Mouse (Mus musculus) stomach, embryonic 15.5 days (tissue): ENCODE data around the gene Wbp2. TPM values are rescaled to one million over a fixed set of nuclear protein-coding genes. Genes with fewer than 3 reads are reported as not detected.
"Not testable (repeated sequence)": the region's sequence is repeated elsewhere in the genome, so short reads cannot be mapped to it uniquely, and the experiment has no call there.

Experiments
- ATAC-seq: fragments of 200-750 bp; cut with Nextera tagmentation; 2 replicates; pipeline ENCODE4 v1.8.0; 2017; ENCODE audit warnings: low read depth, moderate number of reproducible peaks, moderate TSS enrichment; ENCODE audit not compliant: insufficient read depth, low FRiP score
- H3K27ac ChIP-seq: fragments of 300-500 bp; sonication (generic); 2 replicates; pipeline ENCODE4 v1.5.1; 2015; ENCODE audit warnings: mild to moderate bottlenecking, inconsistent platforms
- H3K27me3 ChIP-seq: fragments of 300-500 bp; sonication (generic); replicated peaks from 2 replicates; pipeline ENCODE4 v1.6.1; 2015; ENCODE audit warnings: inconsistent platforms
- H3K36me3 ChIP-seq: fragments of 300-500 bp; sonication (generic); 2 replicates; pipeline ENCODE4 v1.6.1; 2015; ENCODE audit warnings: inconsistent platforms
- H3K4me1 ChIP-seq: fragments of 300-500 bp; sonication (generic); 2 replicates; pipeline ENCODE4 v1.6.1; 2015; ENCODE audit warnings: inconsistent platforms
- H3K4me2 ChIP-seq: fragments of 300-500 bp; sonication (generic); 2 replicates; pipeline ENCODE4 v1.6.1; 2015; ENCODE audit warnings: mild to moderate bottlenecking, inconsistent platforms
- H3K4me3 ChIP-seq: fragments of 300-500 bp; sonication (generic); replicated peaks from 2 replicates; pipeline ENCODE4 v1.5.1; 2015; ENCODE audit warnings: inconsistent platforms
- H3K9ac ChIP-seq: fragments of 300-500 bp; sonication (generic); 2 replicates; pipeline ENCODE4 v1.6.1; 2015; ENCODE audit warnings: inconsistent platforms
- H3K9me3 ChIP-seq: fragments of 300-500 bp; sonication (generic); 2 replicates; pipeline ENCODE4 v1.6.1; 2016; ENCODE audit warnings: inconsistent platforms
- WGBS: fragments of 180-500 bp; shearing (Covaris S2); methylation state at CpG from one replicate; pipeline ENCODE4 v1.1.7; 2015; 5-methylcytosine and 5-hydroxymethylcytosine counted together
- polyA plus RNA-seq: library from polyadenylated mRNA; unstranded; fragments of >200 nt; fragmentation: Nextera tagmentation; extraction: Ambion mirVana; gene quantifications from 2 replicates; pipeline ENCODE4 v1.2.1, GENCODE M21; 2015

Wbp2 gene
- polyA plus RNA-seq, 1 experiment from 2014 or later: 70.4 TPM

GRCm38 (mm10) chr11:116127156-116127980 lies 40.6 kb upstream of the Wbp2 start, which contains the start of gene Trim47:
Trim47 (minus strand) TSS chr11:116127210.
- peak; percentile 51; the same call in 1 of the 2 replicates for ATAC-seq
- H3K4me2 ChIP-seq: peak within 1 kb of the TSS; percentile 42
- H3K27ac ChIP-seq: peak within 1 kb of the TSS; percentile 71
- peak within 1 kb of the TSS; percentile 20 for H3K4me3 ChIP-seq
- peaks cover 25% of the 10 kb centered on the region for H3K36me3 ChIP-seq
- peaks cover 33% of the 10 kb centered on the region for H3K4me1 ChIP-seq
- H3K27me3 ChIP-seq: no peaks in the 10 kb centered on the region
- H3K9me3 ChIP-seq: no peaks in the 10 kb centered on the region
- no peak within 1 kb of the TSS for H3K9ac ChIP-seq
- 28% methylated on average over 23 of the region's 23 CpGs for WGBS

GRCm38 (mm10) chr11:116126261-116126660 lies 39.5 kb upstream of the Wbp2 start:
- H3K27ac ChIP-seq: no peak overlapping the region
- peaks cover 29% of the 10 kb centered on the region for H3K4me1 ChIP-seq
- H3K9me3 ChIP-seq: no peaks in the 10 kb centered on the region
- H3K4me3 ChIP-seq: no peak overlapping the region
- no peak for ATAC-seq
- peaks cover 21% of the 10 kb centered on the region for H3K36me3 ChIP-seq
- H3K27me3 ChIP-seq: no peaks in the 10 kb centered on the region
- 91% methylated on average over 15 of the region's 15 CpGs for WGBS
- no peak overlapping the region for H3K4me2 ChIP-seq
- H3K9ac ChIP-seq: no peak overlapping the region

GRCm38 (mm10) chr11:116121731-116122245 lies 35.0 kb upstream of the Wbp2 start:
- 95% methylated on average over 8 of the region's 8 CpGs for WGBS
- not testable (repeated sequence) for H3K9me3 ChIP-seq, H3K27ac ChIP-seq, ATAC-seq, H3K9ac ChIP-seq, H3K4me3 ChIP-seq, H3K4me2 ChIP-seq, H3K27me3 ChIP-seq, H3K4me1 ChIP-seq
- H3K36me3 ChIP-seq: peaks cover 21% of the 10 kb centered on the region

- no peak overlapping the region for H3K9ac ChIP-seq
- no peak for ATAC-seq
- no peak overlapping the region for H3K4me2 ChIP-seq
- no peaks in the 10 kb centered on the region for H3K9me3 ChIP-seq
- H3K4me1 ChIP-seq: no peaks in the 10 kb centered on the region
- H3K27ac ChIP-seq: no peak overlapping the region
- H3K27me3 ChIP-seq: no peaks in the 10 kb centered on the region
- H3K36me3 ChIP-seq: peaks cover 3% of the 10 kb centered on the region; the same call in 1 of the 2 replicates
- H3K4me3 ChIP-seq: no peak overlapping the region
Observed at GRCm38 (mm10) chr11:116117819-116118218, 31.0 kb upstream of the Wbp2 start.

- no peak overlapping the region for H3K9ac ChIP-seq
- H3K36me3 ChIP-seq: no peaks in the 10 kb centered on the region
- no peak for ATAC-seq
- H3K9me3 ChIP-seq: no peaks in the 10 kb centered on the region
- no peaks in the 10 kb centered on the region for H3K27me3 ChIP-seq
- 72% methylated on average over 12 of the region's 12 CpGs for WGBS
- H3K4me2 ChIP-seq: no peak overlapping the region
- no peaks in the 10 kb centered on the region for H3K4me1 ChIP-seq
- no peak overlapping the region for H3K27ac ChIP-seq
- no peak overlapping the region for H3K4me3 ChIP-seq
Observed at GRCm38 (mm10) chr11:116117241-116117640, 30.4 kb upstream of the Wbp2 start.

GRCm38 (mm10) chr11:116111611-116112203 lies 24.9 kb upstream of the Wbp2 start:
- H3K4me3 ChIP-seq: no peak overlapping the region
- no peaks in the 10 kb centered on the region for H3K36me3 ChIP-seq
- H3K9ac ChIP-seq: no peak overlapping the region
- peaks cover 28% of the 10 kb centered on the region for H3K27me3 ChIP-seq
- WGBS: 86% methylated on average over 19 of the region's 19 CpGs
- H3K27ac ChIP-seq: no peak overlapping the region
- H3K9me3 ChIP-seq: no peaks in the 10 kb centered on the region
- no peak overlapping the region for H3K4me2 ChIP-seq
- peaks cover 37% of the 10 kb centered on the region for H3K4me1 ChIP-seq
- ATAC-seq: no peak

GRCm38 (mm10) chr11:116111067-116111466 lies 24.3 kb upstream of the Wbp2 start:
- Histone ChIP-seq H3K9ac (no peak overlapping the region), H3K4me1 (peaks cover 43% of the 10 kb centered on the region), H3K9me3 (no peaks in the 10 kb centered on the region), H3K4me3 (no peak overlapping the region), H3K27me3 (peaks cover 28% of the 10 kb centered on the region), H3K4me2 (no peak overlapping the region), H3K27ac (no peak overlapping the region), H3K36me3 (no peaks in the 10 kb centered on the region)
- WGBS: 82% methylated on average over 4 of the region's 4 CpGs
- ATAC-seq: no peak

- H3K4me3 ChIP-seq: peak overlapping the region; percentile 57
- no peak for ATAC-seq
- peak overlapping the region; percentile 40; the same call in 1 of the 2 replicates for H3K9ac ChIP-seq
- H3K27me3 ChIP-seq: peaks cover 28% of the 10 kb centered on the region
- WGBS: 19% methylated on average over 10 of the region's 10 CpGs
- no peaks in the 10 kb centered on the region for H3K9me3 ChIP-seq
- H3K4me1 ChIP-seq: peaks cover 48% of the 10 kb centered on the region
- peak overlapping the region; percentile 8; the same call in 1 of the 2 replicates for H3K27ac ChIP-seq
- H3K4me2 ChIP-seq: peak overlapping the region; percentile 91
- no peaks in the 10 kb centered on the region; the same call in 1 of the 2 replicates for H3K36me3 ChIP-seq
Observed at GRCm38 (mm10) chr11:116110540-116110939, 23.7 kb upstream of the Wbp2 start.

GRCm38 (mm10) chr11:116110131-116110530 lies 23.3 kb upstream of the Wbp2 start:
- H3K36me3 ChIP-seq: no peaks in the 10 kb centered on the region; the same call in 1 of the 2 replicates
- peaks cover 51% of the 10 kb centered on the region for H3K4me1 ChIP-seq
- H3K27ac ChIP-seq: peak overlapping the region; percentile 8; the same call in 1 of the 2 replicates
- peak overlapping the region; percentile 91 for H3K4me2 ChIP-seq
- 2% methylated on average over 30 of the region's 35 CpGs for WGBS
- ATAC-seq: peak; percentile 41
- peak overlapping the region; percentile 57 for H3K4me3 ChIP-seq
- H3K9ac ChIP-seq: peak overlapping the region; percentile 40; the same call in 1 of the 2 replicates
- peaks cover 28% of the 10 kb centered on the region for H3K27me3 ChIP-seq
- no peaks in the 10 kb centered on the region for H3K9me3 ChIP-seq

GRCm38 (mm10) chr11:116109441-116110081 lies 22.8 kb upstream of the Wbp2 start:
- H3K27me3 ChIP-seq: peaks cover 28% of the 10 kb centered on the region
- 1% methylated on average over 64 of the region's 70 CpGs for WGBS
- H3K4me2 ChIP-seq: peak overlapping the region; percentile 91
- ATAC-seq: 0 out of 2 replicates have a peak, but pooled peaks have one; percentile 11
- peak overlapping the region; percentile 8 for H3K27ac ChIP-seq
- peak overlapping the region; percentile 40; the same call in 1 of the 2 replicates for H3K9ac ChIP-seq
- no peaks in the 10 kb centered on the region; the same call in 1 of the 2 replicates for H3K36me3 ChIP-seq
- peaks cover 52% of the 10 kb centered on the region for H3K4me1 ChIP-seq
- H3K9me3 ChIP-seq: no peaks in the 10 kb centered on the region
- H3K4me3 ChIP-seq: peak overlapping the region; percentile 57

GRCm38 (mm10) chr11:116108464-116109137 lies 21.8 kb upstream of the Wbp2 start:
- no peaks in the 10 kb centered on the region for H3K9me3 ChIP-seq
- ATAC-seq: no peak
- H3K27ac ChIP-seq: peak overlapping the region; percentile 2; the same call in 1 of the 2 replicates
- peak overlapping the region; percentile 91 for H3K4me2 ChIP-seq
- peaks cover 28% of the 10 kb centered on the region for H3K27me3 ChIP-seq
- 0 out of 2 replicates have a peak overlapping the region, but pooled peaks have one; percentile 7 for H3K9ac ChIP-seq
- 12% methylated on average over 23 of the region's 23 CpGs for WGBS
- no peaks in the 10 kb centered on the region; the same call in 1 of the 2 replicates for H3K36me3 ChIP-seq
- peaks cover 62% of the 10 kb centered on the region for H3K4me1 ChIP-seq
- H3K4me3 ChIP-seq: peak overlapping the region; percentile 57
